Comparison of ENCODE assay signal across 16 mouse cellular contexts in genomic region chr4:62744534-62744956, GRCm38 (mm10).
A peak's percentile ranks its signal among the peaks of the same experiment; 100 is the strongest.
DNase-seq lines count a peak whose midpoint lies in the region; ATAC-seq lines count a peak whose summit lies in the region.
"Had no signal": no experiment of that assay in that cellular context is flagged by ENCODE, and none has a peak within 500 bp of the region (broad histone marks: within the 10 kb centered on the region; RNA-seq: fewer than 3 reads in every experiment).

No protein-coding gene starts in this region.

- no peak overlapping the region for H3K9ac ChIP-seq in forebrain, embryonic 11.5 days (ENCODE audit: low read length)
- H3K9ac ChIP-seq in forebrain, embryonic 16.5 days (replicated peaks; ENCODE audit: low read depth, low read length), result no peak overlapping the region
- no peak overlapping the region for H3K9ac ChIP-seq in embryonic facial prominence, embryonic 15.5 days
- H3K9ac ChIP-seq: forebrain, embryonic 15.5 days; liver, embryonic 15.5 days had no signal

- no peak for DNase-seq in forebrain, embryonic 11.5 days (ENCODE audit: low spot score)
- peak; percentile 43 for DNase-seq in ovary, adult 18-20 months (ENCODE audit: low spot score)
- DNase-seq in ovary, postnatal 14 days (ENCODE audit: low spot score), result no peak
- DNase-seq in yolk sac, embryonic 10.5 days (ENCODE audit: low spot score), result peak; percentile 34
- DNase-seq in cerebellum, postnatal 10 days, result no peak
- DNase-seq in retina, postnatal 1 day, result no peak
- DNase-seq: heart, postnatal 4 days; kidney, adult 8-10 months; thymus, adult 18-20 months had no signal

- no peaks in the 10 kb centered on the region for H3K27me3 ChIP-seq in forebrain, embryonic 11.5 days (ENCODE audit: control insufficient read depth, insufficient read depth, low read length)
- H3K27me3 ChIP-seq in forebrain, embryonic 16.5 days (replicated peaks; ENCODE audit: control insufficient read depth, insufficient read depth, low read length), result no peaks in the 10 kb centered on the region
- no peaks in the 10 kb centered on the region for H3K27me3 ChIP-seq in embryonic facial prominence, embryonic 15.5 days
- H3K27me3 ChIP-seq: forebrain, embryonic 15.5 days; liver, embryonic 15.5 days had no signal

- no peak overlapping the region for H3K27ac ChIP-seq in forebrain, embryonic 11.5 days (ENCODE audit: low read depth, low read length)
- no peak overlapping the region for H3K27ac ChIP-seq in forebrain, embryonic 16.5 days (ENCODE audit: low read length)
- H3K27ac ChIP-seq in embryonic facial prominence, embryonic 15.5 days (replicated peaks), result peak overlapping the region; percentile 74
- H3K27ac ChIP-seq: forebrain, embryonic 15.5 days; liver, embryonic 15.5 days; macrophage had no signal

- no peaks in the 10 kb centered on the region for H3K9me3 ChIP-seq in forebrain, embryonic 11.5 days (ENCODE audit: control insufficient read depth, low read length)
- no peaks in the 10 kb centered on the region for H3K9me3 ChIP-seq in forebrain, embryonic 16.5 days (ENCODE audit: control insufficient read depth, low read length)
- H3K9me3 ChIP-seq in embryonic facial prominence, embryonic 15.5 days (replicated peaks), result no peaks in the 10 kb centered on the region
- H3K9me3 ChIP-seq: forebrain, embryonic 15.5 days; liver, embryonic 15.5 days had no signal

- H3K4me3 ChIP-seq in forebrain, embryonic 11.5 days (ENCODE audit: low read depth, low read length), result no peak overlapping the region
- H3K4me3 ChIP-seq in forebrain, embryonic 16.5 days (replicated peaks; ENCODE audit: low read length), result no peak overlapping the region
- H3K4me3 ChIP-seq in embryonic facial prominence, embryonic 15.5 days (replicated peaks), result no peak overlapping the region
- H3K4me3 ChIP-seq: forebrain, embryonic 15.5 days; liver, embryonic 15.5 days had no signal

- H3K4me1 ChIP-seq in forebrain, embryonic 11.5 days (replicated peaks; ENCODE audit: control insufficient read depth, insufficient read depth, low read length), result peaks cover 2% of the 10 kb centered on the region; the same call in 1 of the 2 replicates
- no peaks in the 10 kb centered on the region; the same call in 1 of the 2 replicates for H3K4me1 ChIP-seq in forebrain, embryonic 16.5 days (replicated peaks; ENCODE audit: control insufficient read depth, insufficient read depth, low read length)
- H3K4me1 ChIP-seq in embryonic facial prominence, embryonic 15.5 days, result peaks cover 46% of the 10 kb centered on the region
- H3K4me1 ChIP-seq: forebrain, embryonic 15.5 days; liver, embryonic 15.5 days had no signal

- 0 out of 2 replicates have a peak, but pooled peaks have one; percentile 22 for ATAC-seq in forebrain, embryonic 11.5 days (replicated peaks; ENCODE audit: low FRiP score)
- no peak for ATAC-seq in forebrain, embryonic 16.5 days
- peak; percentile 85 for ATAC-seq in embryonic facial prominence, embryonic 15.5 days (ENCODE audit: insufficient number of reproducible peaks, low FRiP score, low TSS enrichment, low read depth)
- ATAC-seq: activated CD4-positive, CD25-positive, alpha-beta regulatory T cell, adult 4 months; forebrain, embryonic 15.5 days had no signal

- no peaks in the 10 kb centered on the region for H3K36me3 ChIP-seq in forebrain, embryonic 11.5 days (ENCODE audit: control insufficient read depth, insufficient read depth, low read length)
- no peaks in the 10 kb centered on the region for H3K36me3 ChIP-seq in forebrain, embryonic 16.5 days (ENCODE audit: control insufficient read depth, insufficient read depth)
- H3K36me3 ChIP-seq in embryonic facial prominence, embryonic 15.5 days, result no peaks in the 10 kb centered on the region
- H3K36me3 ChIP-seq: forebrain, embryonic 15.5 days; G1E; liver, embryonic 15.5 days had no signal

- 56% methylated on average over 10 of the region's 10 CpGs for WGBS in forebrain, embryonic 11.5 days
- 53% methylated on average over 10 of the region's 10 CpGs for WGBS in forebrain, embryonic 16.5 days
- WGBS in embryonic facial prominence, embryonic 15.5 days, result 34% methylated on average over 10 of the region's 10 CpGs

- no peak overlapping the region for H3K4me2 ChIP-seq in forebrain, embryonic 11.5 days (ENCODE audit: low read depth, low read length, severe bottlenecking)
- no peak overlapping the region for H3K4me2 ChIP-seq in forebrain, embryonic 16.5 days (ENCODE audit: low read length)
- H3K4me2 ChIP-seq in embryonic facial prominence, embryonic 15.5 days (replicated peaks), result no peak overlapping the region
- H3K4me2 ChIP-seq: forebrain, embryonic 15.5 days; liver, embryonic 15.5 days had no signal

Comparison
In these comparisons a context has a peak if more than half of its experiments do, and no peak if none do; other contexts are left out.
1. DNase-seq: peak in ovary, adult 18-20 months (single experiment) and yolk sac, embryonic 10.5 days (single experiment); none in forebrain, embryonic 11.5 days (single experiment), ovary, postnatal 14 days (single experiment), cerebellum, postnatal 10 days (0 of 2) and retina, postnatal 1 day (single experiment).